Mouse (Mus musculus) heart, postnatal 4 days (tissue): ENCODE data around the gene Nap1l1. TPM values are rescaled to one million over a fixed set of nuclear protein-coding genes. Genes with fewer than 3 reads are reported as not detected.

ENCODE experiments used
- DNase-seq: peaks from one replicate; pipeline ENCODE4 v3.0.0; 2021
- total RNA-seq, 2 experiments: library from RNA; stranded (reverse); gene quantifications; 2 replicates each; pipeline ENCODE4 v1.2.3; 2021

Nap1l1 gene
- total RNA-seq, 2 experiments from 2014 or later, result 119 to 120 TPM

DNA sequence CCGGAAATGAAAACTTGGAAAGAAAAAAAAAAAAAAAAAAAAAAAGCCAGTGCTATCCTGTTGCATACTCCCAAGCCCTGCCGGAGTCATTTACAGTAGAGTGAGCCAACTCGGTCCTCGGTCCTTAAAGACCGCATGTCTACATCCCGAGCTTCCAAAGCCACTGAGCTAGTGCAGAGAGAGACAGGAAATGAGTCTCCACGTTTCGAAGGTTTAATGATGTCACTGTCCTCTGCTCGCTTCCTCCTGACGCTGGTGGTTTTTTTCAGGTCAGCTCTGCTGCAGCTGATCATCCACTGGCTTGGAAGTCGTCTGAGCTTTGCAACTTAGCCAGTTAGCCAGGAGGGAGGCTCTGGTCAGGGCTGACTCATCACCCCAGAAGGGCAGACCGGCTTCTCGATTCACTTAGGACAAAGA, 43.2 kb downstream of the Nap1l1 start:
- peak; percentile 54 for DNase-seq

DNA sequence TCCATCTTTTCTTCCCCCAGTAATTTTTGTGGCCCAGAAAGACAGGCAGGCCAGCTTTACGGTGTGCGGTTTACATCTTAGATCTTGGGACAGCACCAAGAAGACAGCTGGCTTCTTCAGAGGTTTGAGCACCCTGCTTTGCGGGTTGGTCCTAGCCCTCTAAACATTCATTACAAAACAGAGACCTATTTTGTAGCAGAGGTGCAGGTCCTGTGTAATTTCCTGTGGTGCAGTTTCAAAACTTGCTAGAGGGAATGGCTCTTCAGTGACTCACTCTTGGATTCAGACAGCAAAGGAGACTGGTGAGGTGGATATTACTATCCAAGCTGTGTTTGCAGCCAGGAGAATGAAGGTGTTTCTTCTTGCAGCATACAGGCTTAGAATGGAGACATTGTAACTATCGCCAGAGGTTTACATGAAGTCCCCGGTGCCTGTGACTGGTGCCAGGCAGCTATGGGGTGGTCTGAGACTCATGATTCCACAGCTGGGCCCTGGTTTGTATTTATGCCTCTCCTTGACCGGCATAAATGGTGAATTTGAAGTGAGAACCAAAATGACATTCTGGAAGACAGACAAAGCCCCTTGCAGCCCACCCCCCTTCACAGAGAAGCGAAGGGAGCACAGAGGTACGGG, 43.9 kb downstream of the Nap1l1 start:
- no peak for DNase-seq

DNA sequence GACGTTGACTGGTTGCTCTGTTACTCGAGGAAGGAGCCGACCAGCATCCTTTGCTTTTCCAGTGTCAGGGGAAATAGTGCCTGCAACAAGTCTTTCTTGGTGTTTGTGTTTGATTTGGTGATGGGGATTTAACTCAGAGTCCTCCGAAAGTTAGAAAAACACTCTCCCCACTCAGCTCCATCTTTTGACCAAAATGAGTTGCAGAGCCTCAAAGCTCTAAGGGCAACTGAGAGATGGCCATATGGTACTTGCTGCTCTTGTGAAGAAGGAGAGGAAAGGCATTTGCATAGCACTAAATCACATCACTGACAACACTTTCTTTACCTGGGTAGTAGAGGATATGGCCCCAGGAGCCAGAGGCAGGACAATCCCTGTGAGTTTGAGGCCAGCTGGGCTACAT, 45.3 kb downstream of the Nap1l1 start:
- DNase-seq, result no peak

DNA sequence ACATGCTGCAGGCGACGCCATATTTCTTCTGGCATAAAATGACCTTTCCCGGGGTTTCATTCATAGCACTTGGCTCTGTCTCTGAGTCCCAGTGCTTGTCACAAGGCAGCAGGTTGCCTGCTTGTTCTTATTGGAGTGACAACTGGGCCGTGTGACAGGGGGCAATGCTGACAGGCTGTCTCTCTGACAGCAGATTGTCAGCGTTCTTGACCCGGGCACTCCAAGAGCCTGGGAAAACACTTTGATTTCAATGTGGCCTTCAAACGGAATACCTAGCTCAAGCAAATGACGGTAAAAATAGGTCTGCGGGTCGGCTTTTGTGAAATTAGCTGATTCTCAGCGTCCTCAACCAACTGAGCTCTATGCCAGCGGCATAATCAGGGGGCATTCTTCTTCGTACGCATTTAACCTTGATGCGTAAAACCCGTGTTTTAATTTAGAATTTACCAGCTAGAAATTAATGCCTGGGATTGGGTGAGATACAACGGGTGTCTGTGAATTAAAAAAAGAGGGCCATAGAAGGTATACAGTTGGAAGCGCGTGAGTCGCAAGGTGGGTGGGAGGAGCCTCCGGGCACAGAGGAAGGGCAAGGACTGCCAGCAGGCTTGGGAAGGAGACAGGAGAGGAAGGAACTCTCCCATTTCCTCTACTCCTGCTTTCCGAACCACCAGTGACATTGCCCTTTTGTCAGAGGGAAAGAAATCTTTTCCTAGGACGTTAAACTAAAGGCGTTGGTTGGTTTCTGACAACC, 46.8 kb downstream of the Nap1l1 start:
- peak; percentile 68 for DNase-seq

DNA sequence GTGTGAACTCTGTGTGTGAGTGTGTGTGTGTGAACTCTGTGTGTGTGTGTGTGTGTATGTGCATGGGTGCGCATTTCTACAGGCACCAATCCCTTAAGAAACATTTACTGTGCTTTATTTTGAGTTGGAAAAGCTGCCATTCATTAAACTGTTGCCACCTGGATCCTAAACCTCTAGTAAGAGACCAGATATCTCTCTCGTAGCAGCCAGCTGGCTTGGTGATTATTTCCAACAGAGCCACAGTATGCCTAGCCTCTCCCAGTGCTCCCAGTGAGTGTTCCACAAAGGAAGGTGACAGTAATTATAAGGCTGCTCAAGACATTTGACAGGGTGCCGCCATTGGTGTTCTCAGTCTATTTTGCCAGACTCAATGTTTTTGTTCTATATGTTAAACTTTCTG, 47.6 kb downstream of the Nap1l1 start:
- no peak for DNase-seq

DNA sequence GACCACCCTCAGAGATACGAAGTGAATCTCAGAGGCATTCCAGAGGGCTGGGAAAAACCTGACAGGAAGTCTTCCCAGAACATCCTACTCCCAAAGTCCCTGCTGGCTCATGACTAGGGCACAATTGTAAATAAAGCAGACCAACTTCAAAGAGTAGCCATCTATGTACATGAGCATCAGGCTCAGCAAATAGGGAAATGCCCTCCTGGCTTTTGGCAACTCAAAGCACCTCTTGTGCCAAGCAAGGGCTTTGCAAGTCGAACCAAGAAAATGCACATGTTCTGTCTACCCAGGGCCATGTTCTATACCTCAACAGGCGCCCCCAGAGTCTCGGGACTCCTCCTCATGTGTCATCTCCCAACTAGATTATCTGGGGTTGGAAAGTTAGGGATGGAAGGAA, 48.6 kb downstream of the Nap1l1 start:
- DNase-seq, result no peak

DNA sequence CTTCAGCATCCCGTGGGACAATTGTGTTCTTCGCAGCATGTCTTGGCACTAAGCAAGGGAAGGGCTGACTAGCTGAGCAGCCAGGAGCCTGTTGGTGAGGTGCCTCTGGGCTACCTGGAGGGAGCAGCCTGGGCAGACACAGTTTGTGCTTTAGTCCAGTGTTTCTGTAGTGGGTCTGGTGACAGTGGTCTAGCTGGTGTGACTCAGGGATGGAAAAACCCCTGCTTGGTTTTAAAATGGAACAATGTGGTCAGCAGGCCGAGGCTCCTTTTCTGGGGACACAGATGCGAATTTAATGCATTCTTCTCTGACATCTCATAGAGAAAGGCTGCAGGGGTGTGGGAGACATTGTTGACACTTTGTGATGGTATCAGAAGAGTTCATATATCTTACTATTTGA, 49.2 kb downstream of the Nap1l1 start:
- DNase-seq, result no peak

DNA sequence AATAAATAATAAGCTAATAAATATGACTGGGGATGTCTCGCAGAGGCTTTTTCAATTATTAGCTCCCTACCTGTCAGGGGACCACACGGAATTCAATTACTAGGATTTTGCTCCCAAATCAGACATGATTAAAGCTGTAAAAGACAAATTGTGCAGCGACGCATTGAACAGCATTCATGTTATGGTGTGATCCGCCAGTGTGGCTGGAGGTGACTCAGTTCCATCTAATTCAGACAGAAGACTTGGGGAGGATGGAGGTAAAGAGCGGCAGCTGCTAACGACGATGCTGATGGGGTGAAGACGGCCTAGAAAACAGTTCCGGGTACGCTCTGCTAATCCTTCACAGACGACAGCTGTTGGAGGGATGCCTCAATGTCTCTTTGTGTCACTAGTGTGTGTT, 50.9 kb downstream of the Nap1l1 start:
- no peak for DNase-seq

DNA sequence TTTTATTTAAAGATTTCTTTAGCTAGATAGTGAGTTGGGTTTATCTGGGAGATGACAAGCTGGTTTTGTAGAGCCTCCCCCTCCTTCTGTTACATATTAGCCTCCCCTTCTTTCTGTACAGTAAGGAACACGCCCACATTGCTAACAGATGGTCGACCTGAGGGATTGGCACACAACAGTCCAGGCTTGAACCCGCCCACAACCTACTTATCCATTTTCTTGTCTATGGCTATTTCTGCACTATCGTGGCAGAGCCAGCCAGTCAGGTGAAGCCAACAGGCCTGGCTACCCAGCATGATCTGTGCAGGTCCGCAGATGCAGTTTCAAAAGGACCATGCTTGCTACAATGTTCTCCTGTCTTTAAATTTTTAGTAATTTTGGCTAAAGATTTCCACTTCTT, 54.0 kb downstream of the Nap1l1 start:
- no peak for DNase-seq

DNA sequence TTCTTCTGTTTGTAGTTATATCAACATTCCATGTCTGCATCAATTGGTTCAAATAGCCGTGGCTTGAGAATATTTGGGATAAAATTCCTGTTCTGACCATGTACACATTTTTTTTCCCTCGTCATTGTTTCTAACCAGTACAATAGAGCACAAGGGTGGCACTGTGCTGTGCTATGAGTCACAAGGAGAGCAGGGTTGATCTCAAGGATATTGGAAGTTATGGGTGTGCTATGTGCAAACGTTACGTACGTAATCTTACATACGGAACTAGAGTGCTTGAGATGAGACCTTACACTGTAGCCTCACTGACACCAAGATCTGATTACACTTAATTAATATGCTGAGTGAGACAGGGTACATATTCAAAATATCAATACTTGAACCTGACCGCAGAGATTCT, 54.6 kb downstream of the Nap1l1 start:
- no peak for DNase-seq

DNA sequence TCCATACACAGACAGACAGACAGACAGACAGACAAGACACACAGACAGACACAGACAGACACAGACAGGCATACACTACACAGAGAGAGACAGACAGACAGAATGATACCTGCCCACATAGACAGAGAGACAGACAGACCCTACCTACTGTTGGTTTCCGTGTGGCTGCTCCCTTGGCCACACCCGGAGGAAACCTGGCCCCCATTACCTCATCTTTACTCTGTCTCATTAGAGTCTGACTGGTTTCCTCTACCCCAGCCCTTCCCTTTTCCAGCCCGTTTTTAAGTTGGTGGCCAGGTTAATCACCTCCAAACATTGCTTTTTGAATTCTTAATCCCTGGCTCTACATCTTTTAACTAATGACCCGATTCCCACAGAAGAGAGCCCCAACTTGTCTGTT, 55.3 kb downstream of the Nap1l1 start:
- DNase-seq, result no peak

DNA sequence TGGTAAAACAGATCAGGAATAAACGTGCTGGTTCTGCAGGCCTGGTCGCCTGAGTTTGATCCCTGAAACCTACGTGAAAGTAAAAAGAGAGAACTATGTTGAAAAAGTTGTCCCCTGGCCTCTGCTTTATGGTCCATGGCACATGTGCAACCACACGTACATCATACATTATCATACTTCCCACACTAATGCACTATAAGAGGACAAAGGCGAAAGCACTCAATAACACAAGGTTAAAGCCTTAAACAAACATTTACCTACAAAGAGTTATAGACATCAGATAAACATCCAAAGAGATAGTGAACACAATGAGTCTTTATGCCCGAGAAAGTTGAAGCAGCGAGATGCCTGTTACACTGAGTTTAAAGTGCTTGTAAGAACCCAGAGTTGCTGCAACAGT, 57.4 kb downstream of the Nap1l1 start:
- DNase-seq, result no peak

DNA sequence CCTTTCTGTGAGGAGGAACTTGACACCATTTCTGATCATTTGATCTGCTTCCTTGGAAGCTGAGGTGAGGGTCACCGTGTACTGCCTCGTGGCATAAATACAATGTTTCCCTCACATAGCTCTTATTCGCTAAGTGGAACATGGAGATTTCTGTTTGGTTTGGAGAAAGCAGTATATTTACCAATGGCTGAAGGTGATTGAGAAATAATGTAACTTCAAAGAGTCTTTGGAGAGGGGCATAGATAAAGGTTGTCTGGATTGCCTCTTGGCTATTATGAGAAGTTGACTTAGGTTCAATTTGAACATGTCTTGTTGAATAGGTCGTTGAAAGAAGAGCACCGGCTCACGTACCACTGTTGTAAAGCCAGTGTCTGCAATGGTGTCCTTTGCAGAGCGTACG, 61.7 kb downstream of the Nap1l1 start:
- DNase-seq, result no peak

DNA sequence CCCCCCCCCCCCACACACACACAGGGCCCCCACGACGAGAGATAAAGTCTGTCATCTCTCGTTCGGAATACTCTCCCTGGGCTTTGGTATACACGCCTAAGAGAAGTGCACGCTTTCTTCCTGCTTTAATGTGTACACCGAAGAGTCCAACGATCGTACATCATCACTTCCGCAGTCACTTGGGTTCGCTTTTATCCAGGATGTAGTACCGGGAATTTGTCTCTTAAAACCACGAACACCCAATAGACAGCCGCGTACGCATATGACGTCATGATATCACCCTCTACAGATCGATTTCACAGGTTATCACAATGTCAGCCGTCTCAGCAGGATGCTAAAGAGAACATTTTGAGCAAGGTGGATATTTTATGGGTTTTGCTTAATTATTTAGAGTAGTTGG, 64.4 kb downstream of the Nap1l1 start:
- DNase-seq, result no peak

DNA sequence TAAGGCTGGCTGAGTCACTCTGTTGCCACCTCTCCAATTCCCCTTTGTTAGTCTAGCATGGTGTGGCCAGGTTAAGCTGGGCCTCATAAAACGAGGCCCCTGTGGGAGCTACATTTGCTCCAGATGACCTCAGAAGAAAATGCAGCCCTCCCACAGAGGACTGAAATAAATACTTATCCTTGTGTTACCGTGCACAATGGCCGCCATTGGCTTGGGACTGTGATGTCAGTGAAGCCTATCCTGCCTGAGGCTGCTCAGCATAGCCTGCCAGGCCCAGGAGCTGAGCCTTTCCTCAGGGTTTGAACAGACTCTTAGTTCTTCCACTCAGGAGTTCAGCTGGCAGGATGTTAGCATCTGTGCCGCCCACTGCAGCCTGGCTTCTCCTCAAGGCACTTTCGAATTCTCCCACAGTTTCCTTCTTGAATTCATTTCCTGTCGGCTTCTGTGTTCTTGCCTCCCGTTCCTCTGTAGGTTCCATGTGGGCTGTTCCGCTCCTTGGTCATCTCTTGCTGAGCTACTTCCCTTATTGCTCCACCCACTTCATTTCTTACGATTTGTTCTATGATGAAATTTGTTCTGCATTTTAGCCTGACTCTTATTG, 66.8 kb downstream of the Nap1l1 start:
- DNase-seq, result peak; percentile 36

DNA sequence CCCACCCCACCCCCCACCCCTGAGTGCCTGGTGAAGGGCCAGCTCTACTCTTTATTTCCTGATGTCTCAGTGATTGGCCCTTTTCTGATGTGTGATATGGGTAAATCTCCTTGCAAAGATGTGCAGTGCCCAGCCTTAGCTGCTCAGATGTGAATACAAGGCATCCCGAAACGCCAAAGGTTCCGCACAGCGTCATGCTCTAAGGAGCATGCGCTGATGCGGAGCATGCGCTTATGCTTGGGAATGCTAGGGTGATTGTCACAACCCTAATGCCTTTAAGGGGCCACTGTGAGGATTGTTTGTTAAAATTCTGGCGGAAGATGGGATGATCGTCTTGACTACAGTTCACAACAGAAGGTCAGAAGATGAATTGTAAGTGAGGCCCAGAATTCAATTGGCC, 67.7 kb downstream of the Nap1l1 start:
- DNase-seq, result no peak

DNA sequence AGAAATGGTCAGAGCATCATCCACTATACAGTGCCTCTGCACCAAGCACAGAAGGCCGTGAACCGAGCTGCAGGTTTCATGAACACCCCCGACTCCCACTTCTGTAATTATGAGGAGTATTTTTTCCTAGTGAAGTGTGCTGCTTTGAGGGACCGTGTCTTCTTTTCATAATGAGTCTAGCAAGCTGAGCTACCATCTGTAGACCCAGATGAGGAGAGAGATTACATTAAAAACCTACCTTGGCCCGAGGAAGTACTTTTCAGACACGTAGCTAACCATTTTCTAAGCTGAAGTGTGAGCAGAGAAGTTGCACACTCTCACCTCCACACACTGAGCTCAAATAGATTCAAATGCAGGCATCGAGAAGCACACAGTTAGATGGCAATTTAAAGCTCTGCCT, 70.1 kb downstream of the Nap1l1 start:
- no peak for DNase-seq

DNA sequence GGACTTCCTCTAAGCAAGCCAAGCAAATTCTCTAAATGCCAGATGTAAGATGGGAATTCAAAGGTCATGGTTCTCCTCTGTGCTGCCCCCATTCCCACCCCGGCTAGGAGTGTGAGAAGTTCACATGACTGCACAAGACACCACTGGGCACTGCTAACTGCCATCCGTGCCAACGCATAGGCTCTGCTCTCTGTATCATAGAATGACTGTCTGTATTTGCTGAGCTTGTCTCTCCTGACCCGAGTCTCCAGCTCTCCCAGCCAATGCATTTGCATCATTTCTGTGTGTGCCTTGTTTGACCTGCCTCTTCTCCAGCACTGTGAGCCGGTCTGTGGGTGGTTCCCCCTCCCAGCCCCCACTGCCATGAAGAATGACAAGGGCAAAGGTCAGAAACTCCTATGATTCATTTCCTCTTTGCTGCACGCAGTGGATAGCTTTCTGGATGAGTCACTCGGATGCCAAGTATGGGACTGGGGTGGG, 70.8 kb downstream of the Nap1l1 start:
- peak; percentile 59 for DNase-seq

DNA sequence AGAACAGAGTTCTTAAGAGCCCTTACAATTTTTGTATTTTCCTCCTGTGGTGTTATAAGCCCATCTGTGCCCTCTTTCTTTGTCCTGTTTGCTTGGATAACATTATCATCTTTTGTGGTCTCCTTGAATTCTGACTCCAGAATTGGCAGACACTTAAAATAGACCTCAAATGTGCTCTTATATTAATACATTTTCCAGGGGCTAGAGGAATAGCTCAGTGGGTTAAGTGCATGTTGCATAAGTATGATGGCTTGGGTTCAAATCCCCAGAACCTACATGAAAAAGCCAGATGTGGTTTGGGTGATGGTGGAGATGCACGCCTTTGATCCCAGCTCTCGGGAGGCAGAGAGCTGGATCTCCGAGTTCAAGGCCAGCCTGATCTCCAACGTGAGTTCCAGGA, 71.3 kb downstream of the Nap1l1 start:
- no peak for DNase-seq

DNA sequence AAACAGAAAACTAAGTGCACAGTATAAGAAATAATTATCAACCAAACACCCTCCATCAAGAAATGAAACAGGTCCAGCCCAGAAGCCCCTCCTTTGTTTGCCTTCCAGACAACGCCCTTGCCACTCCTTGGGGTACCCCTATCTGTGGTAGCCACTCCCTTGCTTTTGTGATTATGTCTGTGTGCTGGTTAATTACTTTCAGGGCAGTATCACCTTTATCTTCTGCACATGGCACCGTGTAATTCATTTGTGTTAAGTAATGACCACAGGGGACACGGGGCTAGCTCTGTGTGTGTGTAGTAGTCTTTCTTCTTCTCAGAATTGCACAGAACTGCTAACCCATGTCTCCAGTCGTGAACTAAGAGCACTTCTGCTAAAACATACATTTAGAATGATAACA, 72.6 kb downstream of the Nap1l1 start:
- no peak for DNase-seq
